ENCODE assay signal across 7 mouse cellular contexts in the genomic region with DNA sequence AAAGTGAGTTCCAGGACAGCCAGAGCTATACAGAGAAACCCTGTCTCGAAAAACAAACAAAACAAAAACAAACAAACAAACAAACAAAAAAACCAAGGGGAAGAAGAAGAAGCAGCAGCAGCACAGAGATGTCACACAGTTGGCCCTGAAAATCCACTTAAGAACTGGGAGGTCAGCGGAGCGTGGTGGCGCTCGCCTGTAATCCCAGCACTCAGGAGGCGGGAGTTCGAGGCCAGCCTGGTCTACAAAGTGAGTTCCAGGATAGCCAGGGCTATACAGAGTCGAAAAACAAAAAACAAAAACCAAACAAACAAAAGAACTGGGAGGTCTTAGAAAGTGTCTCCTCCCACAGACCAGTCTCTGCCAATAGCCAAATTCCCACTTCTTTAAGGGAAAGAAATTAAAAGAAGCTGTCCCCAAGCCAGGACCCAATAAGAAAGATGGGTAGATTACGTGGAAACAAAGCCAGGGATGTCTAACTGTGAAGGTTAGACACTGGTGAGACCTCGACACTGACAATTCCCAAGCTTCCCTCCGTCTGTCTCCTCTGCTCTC. TPM values are rescaled to one million over a fixed set of nuclear protein-coding genes. Genes with fewer than 3 reads are reported as not detected.
DNase-seq lines count a peak whose midpoint lies in the region; ATAC-seq lines count a peak whose summit lies in the region.

No protein-coding gene starts in this region.

- H3K4me1 ChIP-seq in megakaryocyte, embryonic 14.5 days: peaks cover 28% of the 10 kb centered on the region
- no peaks in the 10 kb centered on the region for H3K4me1 ChIP-seq in forebrain, embryonic 11.5 days (replicated peaks; ENCODE audit: control insufficient read depth, insufficient read depth, low read length)
- H3K4me1 ChIP-seq in limb, embryonic 13.5 days: peaks cover 5% of the 10 kb centered on the region; the same call in 1 of the 2 replicates
- 0 out of 2 replicates have a peak, but pooled peaks cover 6% of the 10 kb centered on the region for H3K4me1 ChIP-seq in stomach, embryonic 15.5 days

- peak overlapping the region; percentile 85 for H3K4me2 ChIP-seq in forebrain, embryonic 11.5 days (ENCODE audit: low read depth, low read length, severe bottlenecking)
- H3K4me2 ChIP-seq in limb, embryonic 13.5 days (replicated peaks): peak overlapping the region; percentile 78
- peak overlapping the region; percentile 88 for H3K4me2 ChIP-seq in stomach, embryonic 15.5 days

- no peaks in the 10 kb centered on the region for H3K36me3 ChIP-seq in megakaryocyte, embryonic 14.5 days (replicated peaks; ENCODE audit: low read length)
- no peaks in the 10 kb centered on the region for H3K36me3 ChIP-seq in forebrain, embryonic 11.5 days (ENCODE audit: control insufficient read depth, insufficient read depth, low read length)
- H3K36me3 ChIP-seq in limb, embryonic 13.5 days: no peaks in the 10 kb centered on the region
- no peaks in the 10 kb centered on the region for H3K36me3 ChIP-seq in stomach, embryonic 15.5 days

- peak overlapping the region; percentile 90 for H3K4me3 ChIP-seq in megakaryocyte, embryonic 14.5 days (replicated peaks)
- peak overlapping the region; percentile 52 for H3K4me3 ChIP-seq in forebrain, embryonic 11.5 days (ENCODE audit: low read depth, low read length)
- H3K4me3 ChIP-seq in limb, embryonic 13.5 days: peak overlapping the region; percentile 55
- peak overlapping the region; percentile 64 for H3K4me3 ChIP-seq in stomach, embryonic 15.5 days (replicated peaks)

- no peak for DNase-seq in forebrain, embryonic 11.5 days (ENCODE audit: low spot score)
- DNase-seq in gastrocnemius, postnatal 25 days: no peak
- no peak for DNase-seq in T-cell, adult 2 months (ENCODE audit: low spot score)

- H3K9me3 ChIP-seq in megakaryocyte, embryonic 14.5 days: no peaks in the 10 kb centered on the region
- no peaks in the 10 kb centered on the region for H3K9me3 ChIP-seq in forebrain, embryonic 11.5 days (ENCODE audit: control insufficient read depth, low read length)
- no peaks in the 10 kb centered on the region for H3K9me3 ChIP-seq in limb, embryonic 13.5 days
- H3K9me3 ChIP-seq in stomach, embryonic 15.5 days: no peaks in the 10 kb centered on the region

- peak overlapping the region; percentile 66 for H3K9ac ChIP-seq in forebrain, embryonic 11.5 days (ENCODE audit: low read length)
- H3K9ac ChIP-seq in limb, embryonic 13.5 days: peak overlapping the region; percentile 70
- peak overlapping the region; percentile 59 for H3K9ac ChIP-seq in stomach, embryonic 15.5 days

- peaks cover 7% of the 10 kb centered on the region for H3K27me3 ChIP-seq in megakaryocyte, embryonic 14.5 days (replicated peaks)
- no peaks in the 10 kb centered on the region for H3K27me3 ChIP-seq in forebrain, embryonic 11.5 days (ENCODE audit: control insufficient read depth, insufficient read depth, low read length)
- no peaks in the 10 kb centered on the region for H3K27me3 ChIP-seq in limb, embryonic 13.5 days
- H3K27me3 ChIP-seq in stomach, embryonic 15.5 days (replicated peaks): no peaks in the 10 kb centered on the region

- ATAC-seq in megakaryocyte, adult 5-6 weeks (ENCODE audit: poor library complexity, severe bottlenecking): no peak; the same call in 1 of the 2 replicates
- no peak for ATAC-seq in forebrain, embryonic 11.5 days (replicated peaks; ENCODE audit: low FRiP score)
- no peak for ATAC-seq in limb, embryonic 13.5 days (ENCODE audit: low FRiP score, low read depth)
- ATAC-seq in stomach, embryonic 15.5 days (ENCODE audit: insufficient read depth, low FRiP score, low read depth): 0 out of 2 replicates have a peak, but pooled peaks have one; percentile 3

- WGBS in forebrain, embryonic 11.5 days: 58% methylated on average over 11 of the region's 11 CpGs
- WGBS in limb, embryonic 13.5 days: 58% methylated on average over 11 of the region's 11 CpGs
- 65% methylated on average over 11 of the region's 11 CpGs for WGBS in stomach, embryonic 15.5 days

- no peak overlapping the region for H3K27ac ChIP-seq in forebrain, embryonic 11.5 days (ENCODE audit: low read depth, low read length)
- no peak overlapping the region for H3K27ac ChIP-seq in limb, embryonic 13.5 days
- no peak overlapping the region for H3K27ac ChIP-seq in stomach, embryonic 15.5 days

RNA-seq across cellular contexts. Expression of gene Dhtkd1, which starts 0.7 kb away (rescaled TPM):
- not detected in 2 replicates for polyA plus RNA-seq in megakaryocyte, embryonic 14.5 days (2012; ENCODE audit: insufficient read depth, low replicate concordance)
- 2.0 TPM in 1 of 2 replicates, not detected in the other for total RNA-seq in megakaryocyte, adult 5-6 weeks (2015)
- 0.24 TPM in 1 of 2 replicates, not detected in the other for total RNA-seq in megakaryocyte, adult 5-6 weeks (2017)
- 4.0 and 5.0 TPM in 2 replicates for polyA plus RNA-seq in forebrain, embryonic 11.5 days (2014; fragmentation: Nextera tagmentation; extraction: Ambion mirVana)
- 4.0 and 5.6 TPM in 2 replicates for polyA plus RNA-seq in limb, embryonic 13.5 days (2015; fragmentation: Nextera tagmentation; extraction: Ambion mirVana)
- polyA plus RNA-seq in stomach, embryonic 15.5 days (2015; fragmentation: Nextera tagmentation; extraction: Ambion mirVana): 3.0 and 3.7 TPM in 2 replicates
- total RNA-seq in gastrocnemius, postnatal 25 days (2021): 1 to 10 TPM; 2.9 to 3.7 TPM

RNA-seq across cellular contexts. Expression of gene Upf2, which starts 9.3 kb away (rescaled TPM):
- 1.6 and 2.7 TPM in 2 replicates for polyA plus RNA-seq in megakaryocyte, embryonic 14.5 days (2012; ENCODE audit: insufficient read depth, low replicate concordance)
- 28.9 and 29.6 TPM in 2 replicates for total RNA-seq in megakaryocyte, adult 5-6 weeks (2015)
- 27.6 and 32.9 TPM in 2 replicates for total RNA-seq in megakaryocyte, adult 5-6 weeks (2017)
- polyA plus RNA-seq in forebrain, embryonic 11.5 days (2014; fragmentation: Nextera tagmentation; extraction: Ambion mirVana): 13.5 and 14.2 TPM in 2 replicates
- 12.1 and 12.5 TPM in 2 replicates for polyA plus RNA-seq in limb, embryonic 13.5 days (2015; fragmentation: Nextera tagmentation; extraction: Ambion mirVana)
- polyA plus RNA-seq in stomach, embryonic 15.5 days (2015; fragmentation: Nextera tagmentation; extraction: Ambion mirVana): 9.5 and 10.2 TPM in 2 replicates
- total RNA-seq in gastrocnemius, postnatal 25 days (2021): 10 to 100 TPM; 16.6 to 17.3 TPM

RNA-seq across cellular contexts. Expression of gene Sec61a2, which starts 46.7 kb away (rescaled TPM):
- 0.56 TPM in 1 of 2 replicates, not detected in the other for polyA plus RNA-seq in megakaryocyte, embryonic 14.5 days (2012; ENCODE audit: insufficient read depth, low replicate concordance)
- total RNA-seq in megakaryocyte, adult 5-6 weeks (2015): 11.6 and 12.5 TPM in 2 replicates
- total RNA-seq in megakaryocyte, adult 5-6 weeks (2017): 4.0 and 5.7 TPM in 2 replicates
- 77.3 and 88.3 TPM in 2 replicates for polyA plus RNA-seq in forebrain, embryonic 11.5 days (2014; fragmentation: Nextera tagmentation; extraction: Ambion mirVana)
- 115 and 119 TPM in 2 replicates for polyA plus RNA-seq in limb, embryonic 13.5 days (2015; fragmentation: Nextera tagmentation; extraction: Ambion mirVana)
- polyA plus RNA-seq in stomach, embryonic 15.5 days (2015; fragmentation: Nextera tagmentation; extraction: Ambion mirVana): 67.5 and 77.9 TPM in 2 replicates
- total RNA-seq in gastrocnemius, postnatal 25 days (2021): 10 to 100 TPM; 29.1 to 34.2 TPM

Comparison
In these comparisons a context has a peak if more than half of its experiments do, and no peak if none do; other contexts are left out.
1. RNA of gene Sec61a2, which starts 46.7 kb away (polyA plus RNA-seq): 115 to 119 TPM in limb, embryonic 13.5 days, 77.3 to 88.3 TPM in forebrain, embryonic 11.5 days and 67.5 to 77.9 TPM in stomach, embryonic 15.5 days; 0.56 TPM in megakaryocyte, embryonic 14.5 days; every median in the first group is over 10 times any median in the second.
2. Peak in every context shown above with its lines, with median percentiles within 50 percentile points of each other: H3K4me3 ChIP-seq, H3K4me2 ChIP-seq and H3K9ac ChIP-seq.